Mouse (Mus musculus) stomach, embryonic 14.5 days (tissue): Measurements from ENCODE around the gene H2-Ob. TPM values are rescaled to one million over a fixed set of nuclear protein-coding genes. Genes with fewer than 3 reads are reported as not detected.

ENCODE experiments used
- ATAC-seq: fragments of 200-750 bp; cut with Nextera tagmentation; 2 replicates; pipeline ENCODE4 v1.8.0; 2017; ENCODE audit warnings: low read depth, moderate TSS enrichment; ENCODE audit not compliant: insufficient number of reproducible peaks, insufficient read depth, low FRiP score
- H3K27ac ChIP-seq: fragments of 300-500 bp; sonication (generic); 2 replicates; pipeline ENCODE4 v1.5.1; 2014; ENCODE audit warnings: mild to moderate bottlenecking, low read length, moderate library complexity, mixed read lengths
- H3K27me3 ChIP-seq: fragments of 300-500 bp; sonication (generic); 2 replicates; pipeline ENCODE4 v1.6.1; 2014; ENCODE audit warnings: low read length, control low read depth, mixed read lengths; ENCODE audit not compliant: control insufficient read depth, insufficient read depth
- H3K36me3 ChIP-seq: fragments of 300-500 bp; sonication (generic); 2 replicates; pipeline ENCODE4 v1.6.1; 2014; ENCODE audit warnings: mild to moderate bottlenecking, control low read depth, low read length, moderate library complexity, mixed read lengths; ENCODE audit not compliant: control insufficient read depth, insufficient read depth
- H3K4me1 ChIP-seq: fragments of 300-500 bp; sonication (generic); 2 replicates; pipeline ENCODE4 v1.6.1; 2014; ENCODE audit warnings: low read length, control low read depth, mixed read lengths; ENCODE audit not compliant: control insufficient read depth, insufficient read depth
- H3K4me2 ChIP-seq: fragments of 300-500 bp; sonication (generic); replicated peaks from 2 replicates; pipeline ENCODE4 v1.6.1; 2014; ENCODE audit warnings: low read depth, low read length, control low read depth
- H3K4me3 ChIP-seq: fragments of 300-500 bp; sonication (generic); 2 replicates; pipeline ENCODE4 v1.5.1; 2014; ENCODE audit warnings: low read depth, low read length, control low read depth
- H3K9ac ChIP-seq: fragments of 300-500 bp; sonication (generic); replicated peaks from 2 replicates; pipeline ENCODE4 v1.6.1; 2014; ENCODE audit warnings: low read depth, mild to moderate bottlenecking, control low read depth, low read length, moderate library complexity, mixed read lengths
- H3K9me3 ChIP-seq: fragments of 300-500 bp; sonication (generic); 2 replicates; pipeline ENCODE4 v1.6.1; 2016; ENCODE audit warnings: low read depth, low read length, control low read depth; ENCODE audit not compliant: control insufficient read depth
- WGBS: fragments of 180-500 bp; shearing (Covaris S2); extraction: QIAGEN DNeasy Blood & Tissue Kit; methylation state at CpG from one replicate; pipeline ENCODE4 v1.1.7; 2014; 5-methylcytosine and 5-hydroxymethylcytosine counted together
- polyA plus RNA-seq: library from polyadenylated mRNA; unstranded; fragments of >200 nt; fragmentation: Nextera tagmentation; extraction: Ambion mirVana; gene quantifications from 2 replicates; pipeline ENCODE4 v1.2.1, GENCODE M21; 2014

Gene H2-Ob
- polyA plus RNA-seq, 1 experiment from 2014 or later, result 0.54 TPM

GRCm38 (mm10) chr17:34295307-34295706 is 56.6 kb downstream of the H2-Ob start:
- H3K9me3 ChIP-seq, result no peaks in the 10 kb centered on the region
- H3K4me3 ChIP-seq, result no peak overlapping the region
- no peak overlapping the region for H3K9ac ChIP-seq
- H3K27ac ChIP-seq, result no peak overlapping the region
- H3K36me3 ChIP-seq, result no peaks in the 10 kb centered on the region
- ATAC-seq, result no peak
- no peaks in the 10 kb centered on the region for H3K27me3 ChIP-seq
- H3K4me2 ChIP-seq, result no peak overlapping the region
- no peaks in the 10 kb centered on the region; the same call in 1 of the 2 replicates for H3K4me1 ChIP-seq

- H3K9ac ChIP-seq, result no peak overlapping the region
- 22% methylated on average over 23 of the region's 23 CpGs for WGBS
- H3K4me3 ChIP-seq, result peak overlapping the region; percentile 19; the same call in 1 of the 2 replicates
- no peaks in the 10 kb centered on the region for H3K36me3 ChIP-seq
- H3K9me3 ChIP-seq, result no peaks in the 10 kb centered on the region
- no peak overlapping the region for H3K27ac ChIP-seq
- no peaks in the 10 kb centered on the region; the same call in 1 of the 2 replicates for H3K4me1 ChIP-seq
- H3K4me2 ChIP-seq, result peak overlapping the region; percentile 41
- peak; percentile 75; the same call in 1 of the 2 replicates for ATAC-seq
- H3K27me3 ChIP-seq, result no peaks in the 10 kb centered on the region
Observed at GRCm38 (mm10) chr17:34295891-34296794, 57.4 kb downstream of the H2-Ob start.

GRCm38 (mm10) chr17:34299356-34299755 is 60.7 kb downstream of the H2-Ob start:
- WGBS, result 71% methylated on average over 3 of the region's 3 CpGs
- no peak for ATAC-seq

GRCm38 (mm10) chr17:34300071-34300470 is 61.4 kb downstream of the H2-Ob start:
- Histone ChIP-seq H3K4me1 (no peaks in the 10 kb centered on the region; the same call in 1 of the 2 replicates), H3K36me3 (no peaks in the 10 kb centered on the region), H3K9me3 (no peaks in the 10 kb centered on the region), H3K27me3 (no peaks in the 10 kb centered on the region), H3K27ac (no peak overlapping the region), H3K9ac (no peak overlapping the region), H3K4me2 (no peak overlapping the region), H3K4me3 (no peak overlapping the region)
- ATAC-seq, result no peak
- WGBS, result 77% methylated on average over 8 of the region's 8 CpGs

More at GRCm38 (mm10) chr17:34299356-34299755, 60.7 kb downstream of the H2-Ob start:
- Histone ChIP-seq H3K9me3 (no peaks in the 10 kb centered on the region), H3K4me1 (no peaks in the 10 kb centered on the region; the same call in 1 of the 2 replicates), H3K36me3 (no peaks in the 10 kb centered on the region), H3K27ac (no peak overlapping the region), H3K9ac (no peak overlapping the region), H3K27me3 (no peaks in the 10 kb centered on the region), H3K4me2 (no peak overlapping the region), H3K4me3 (no peak overlapping the region)

- no peak overlapping the region for H3K27ac ChIP-seq
- H3K9me3 ChIP-seq, result no peaks in the 10 kb centered on the region
- H3K36me3 ChIP-seq, result no peaks in the 10 kb centered on the region
- H3K27me3 ChIP-seq, result no peaks in the 10 kb centered on the region
- ATAC-seq, result no peak
- no peak overlapping the region for H3K4me3 ChIP-seq
- H3K4me1 ChIP-seq, result no peaks in the 10 kb centered on the region; the same call in 1 of the 2 replicates
- H3K4me2 ChIP-seq, result no peak overlapping the region
- 73% methylated on average over 23 of the region's 23 CpGs for WGBS
- H3K9ac ChIP-seq, result no peak overlapping the region
Observed at GRCm38 (mm10) chr17:34300691-34301566, 62.2 kb downstream of the H2-Ob start.

- H3K36me3 ChIP-seq, result no peaks in the 10 kb centered on the region
- H3K9me3 ChIP-seq, result no peaks in the 10 kb centered on the region
- H3K4me1 ChIP-seq, result no peaks in the 10 kb centered on the region
- no peaks in the 10 kb centered on the region for H3K27me3 ChIP-seq
- H3K4me2 ChIP-seq, result no peak overlapping the region
- H3K9ac ChIP-seq, result no peak overlapping the region
- no peak overlapping the region for H3K27ac ChIP-seq
- ATAC-seq, result no peak
- 82% methylated on average over 4 of the region's 4 CpGs for WGBS
- no peak overlapping the region for H3K4me3 ChIP-seq
Observed at GRCm38 (mm10) chr17:34301670-34302190, 63.0 kb downstream of the H2-Ob start.

GRCm38 (mm10) chr17:34303789-34304188 is 65.1 kb downstream of the H2-Ob start:
- Histone ChIP-seq H3K4me3 (no peak overlapping the region), H3K9me3 (no peaks in the 10 kb centered on the region), H3K36me3 (no peaks in the 10 kb centered on the region), H3K27me3 (no peaks in the 10 kb centered on the region), H3K4me1 (no peaks in the 10 kb centered on the region), H3K27ac (no peak overlapping the region), H3K4me2 (no peak overlapping the region), H3K9ac (no peak overlapping the region)
- 81% methylated on average over 2 of the region's 2 CpGs for WGBS
- no peak for ATAC-seq
